Mouse (Mus musculus) monocyte, adult 5-6 weeks (primary cell): ENCODE measurements around the gene Pls1. TPM values are rescaled to one million over a fixed set of nuclear protein-coding genes. Genes with fewer than 3 reads are reported as not detected.

Experiments
- ATAC-seq: fragments of 153-309, 156-312 bp; replicated peaks from 2 replicates; pipeline ENCODE4 v1.8.0; 2017; ENCODE audit warnings: mild to moderate bottlenecking; ENCODE audit not compliant: low TSS enrichment, insufficient number of reproducible peaks, severe bottlenecking, poor library complexity, low FRiP score
- total RNA-seq: library from RNA; stranded (forward); fragments of 200-1000, 200-491, 200-594 nt; gene quantifications from 3 replicates; pipeline ENCODE4 v1.2.3, GENCODE M21; 2017

Pls1 gene
- total RNA-seq: 5.4 to 6.1 TPM in 2 of 3 replicates, not detected in the other

DNA sequence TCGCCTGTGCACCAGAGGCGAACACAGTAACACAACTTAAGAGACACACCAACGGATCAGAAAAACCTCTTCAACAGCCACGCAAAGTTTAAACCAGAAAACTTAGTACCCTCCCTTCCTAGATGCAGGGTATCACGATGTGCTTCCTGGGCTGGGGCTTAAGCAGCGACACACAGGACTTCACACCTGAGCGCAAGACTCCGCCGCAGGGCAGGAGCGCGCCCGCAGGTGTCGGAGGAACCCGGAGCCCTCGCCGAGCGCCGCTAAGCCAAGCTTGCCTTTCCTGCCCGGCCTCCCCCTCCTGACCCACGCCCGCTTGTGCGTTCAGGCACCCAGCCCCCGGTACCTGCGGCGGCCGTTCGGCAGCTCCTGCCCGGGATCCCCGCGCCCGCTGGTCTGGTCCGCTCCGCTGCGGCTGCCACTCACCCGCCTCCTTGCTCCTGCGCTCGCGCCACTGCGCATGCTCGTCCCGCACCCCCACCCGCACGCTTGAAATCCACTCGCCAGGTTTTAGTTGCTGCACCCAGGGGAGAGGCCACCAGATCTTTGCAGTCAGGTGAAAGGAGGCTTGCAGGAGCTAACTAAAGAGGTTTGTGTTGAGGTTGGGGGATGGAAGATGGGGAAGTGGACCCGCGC lies at the start of gene Pls1:
Gene Pls1 (minus strand): TSS at position 487 of the 636 bp plus-strand sequence.
- ATAC-seq: no peak

DNA sequence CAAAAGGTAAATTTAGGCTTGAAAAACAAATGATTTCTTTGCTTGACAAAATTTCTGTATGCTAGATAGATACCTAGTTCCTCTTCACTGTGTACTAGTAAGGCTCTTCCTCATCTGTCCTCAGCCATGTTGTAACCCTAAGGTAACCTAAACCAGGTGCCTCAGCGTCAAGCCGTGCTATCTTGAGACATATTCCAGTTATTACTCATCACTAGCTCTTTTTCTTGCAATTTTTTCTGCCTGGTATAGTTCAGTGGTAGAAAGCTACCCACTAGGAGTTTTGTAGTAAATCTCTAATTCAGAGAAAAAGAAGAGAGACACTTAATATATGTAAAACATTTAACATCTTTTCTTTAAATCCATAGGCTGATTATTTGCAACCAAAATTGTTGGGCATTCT lies 37.6 kb upstream of the Pls1 start:
- no peak for ATAC-seq

DNA sequence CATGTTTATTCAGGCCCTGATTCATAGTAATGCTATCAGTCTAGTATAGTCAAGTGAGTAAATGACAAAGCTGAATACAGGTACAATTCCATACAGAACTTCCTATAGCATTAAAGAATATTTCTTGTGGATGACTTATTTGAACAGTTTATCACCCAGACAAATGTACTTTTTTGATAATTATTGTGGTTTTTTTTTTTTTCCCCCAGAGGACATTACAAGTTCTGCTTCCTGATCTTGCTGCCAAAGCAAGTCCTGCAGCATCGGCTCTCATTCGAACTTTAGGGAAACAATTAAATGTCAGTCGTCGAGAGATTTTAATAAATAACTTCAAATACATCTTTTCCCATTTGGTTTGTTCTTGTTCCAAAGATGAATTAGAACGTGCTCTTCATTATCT lies 33.1 kb upstream of the Pls1 start:
- ATAC-seq: no peak

DNA sequence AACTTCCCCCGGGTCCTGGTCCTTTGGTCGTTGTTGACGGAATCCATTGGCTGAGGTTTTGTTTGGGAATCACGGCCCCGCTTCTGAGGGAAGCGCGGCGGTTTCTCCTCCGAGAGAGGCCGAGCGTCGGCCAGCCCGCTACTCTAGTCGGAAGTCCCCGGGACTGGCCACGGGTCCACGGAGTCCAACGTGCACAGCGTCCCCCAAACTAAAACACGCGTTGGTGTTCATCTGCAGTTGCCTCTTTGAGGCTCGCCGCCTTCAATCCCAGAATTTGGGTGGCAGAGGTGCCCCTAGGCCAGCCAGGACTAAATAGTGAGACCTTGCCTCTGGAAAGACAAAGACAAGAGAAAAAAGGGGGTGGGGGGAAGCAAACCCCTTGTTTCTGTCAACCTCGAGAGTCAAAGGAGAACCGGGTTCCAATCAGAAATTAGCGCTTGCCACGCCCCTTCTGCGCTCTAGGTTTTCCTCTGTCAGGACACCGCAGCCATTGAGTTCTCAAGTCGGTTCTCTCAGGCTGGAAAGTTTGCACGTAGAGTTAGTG lies 13.0 kb upstream of the Pls1 start:
- ATAC-seq: peak; percentile 24

DNA sequence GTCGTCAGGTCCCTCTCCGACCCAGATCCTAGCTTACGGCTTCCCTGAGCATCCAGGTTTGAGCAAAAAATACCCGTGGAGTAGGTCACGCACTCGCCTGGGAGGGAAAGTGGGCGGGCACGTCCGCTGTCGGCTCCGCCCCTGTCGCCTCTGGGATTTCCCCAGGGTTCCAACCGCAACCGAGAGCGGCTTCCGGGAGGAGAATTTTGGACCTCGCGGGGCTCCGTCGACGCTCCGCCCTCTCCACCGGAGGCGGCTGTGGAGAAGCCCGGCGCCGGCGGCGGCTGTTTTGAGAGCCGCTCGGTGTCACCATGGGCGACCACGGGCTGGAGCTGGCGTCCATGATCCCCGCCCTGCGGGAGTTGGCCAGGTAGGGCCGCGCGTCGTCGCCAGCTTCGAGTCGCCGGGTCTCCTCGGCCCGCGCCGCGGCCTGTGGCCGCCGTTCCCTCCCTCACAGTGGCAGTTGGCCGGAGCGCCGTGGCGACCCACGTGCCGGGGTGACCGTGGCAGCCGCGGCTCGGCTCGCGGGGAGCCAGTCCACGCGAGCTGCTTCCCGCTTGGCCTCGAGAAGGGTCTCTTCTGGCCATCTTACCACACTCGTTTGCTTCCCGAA lies 12.4 kb upstream of the Pls1 start, which contains the start of gene Atr:
Gene Atr (plus strand): TSS at position 184 of the 613 bp plus-strand sequence.
- peak; percentile 84 for ATAC-seq

GRCm38 (mm10) chr9:95856004-95856403 lies 10.9 kb upstream of the Pls1 start:
- no peak for ATAC-seq

DNA sequence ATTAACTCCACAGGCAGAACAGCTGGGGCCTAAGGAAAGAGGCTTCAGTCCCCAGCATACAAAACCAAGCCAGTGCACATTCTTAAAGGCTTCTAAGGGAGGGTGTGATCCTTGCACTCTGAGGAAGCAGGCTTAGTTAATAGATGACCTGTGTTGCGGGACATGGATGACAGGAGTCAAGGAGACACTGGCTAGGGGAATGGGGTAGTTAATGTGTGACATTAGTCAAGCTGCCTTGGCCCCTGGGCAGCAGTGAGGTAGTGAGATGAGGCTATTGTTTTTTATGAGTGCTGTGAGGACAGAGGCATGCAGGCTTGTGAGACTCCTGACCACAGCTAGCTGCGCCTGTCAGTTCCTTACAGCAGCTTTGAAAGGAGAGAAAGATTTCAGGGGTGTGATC lies 9.8 kb upstream of the Pls1 start:
- no peak for ATAC-seq

- peak; percentile 38; the same call in 1 of the 2 replicates for ATAC-seq
These were observed 7.8 kb upstream of the Pls1 start for GRCm38 (mm10) chr9:95852896-95853295.

DNA sequence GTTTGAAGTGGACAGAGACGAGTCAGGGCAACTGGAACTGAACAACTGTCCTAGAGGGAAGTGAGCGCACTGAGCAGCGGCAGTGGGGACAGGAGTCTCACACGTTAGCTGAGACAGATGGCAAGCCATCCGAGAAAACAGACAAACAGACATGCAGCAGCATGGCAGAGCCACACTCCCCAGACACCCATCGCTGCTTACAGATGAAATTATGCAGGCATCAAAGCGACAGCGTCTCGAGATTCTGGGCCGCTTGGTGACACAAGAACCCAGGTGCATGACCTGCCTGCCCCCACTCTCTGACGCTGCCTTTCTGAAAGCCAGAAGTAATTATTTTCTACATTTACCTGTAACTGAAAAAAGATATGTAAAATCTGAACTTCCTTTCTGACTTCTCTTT lies 6.6 kb upstream of the Pls1 start:
- no peak for ATAC-seq

DNA sequence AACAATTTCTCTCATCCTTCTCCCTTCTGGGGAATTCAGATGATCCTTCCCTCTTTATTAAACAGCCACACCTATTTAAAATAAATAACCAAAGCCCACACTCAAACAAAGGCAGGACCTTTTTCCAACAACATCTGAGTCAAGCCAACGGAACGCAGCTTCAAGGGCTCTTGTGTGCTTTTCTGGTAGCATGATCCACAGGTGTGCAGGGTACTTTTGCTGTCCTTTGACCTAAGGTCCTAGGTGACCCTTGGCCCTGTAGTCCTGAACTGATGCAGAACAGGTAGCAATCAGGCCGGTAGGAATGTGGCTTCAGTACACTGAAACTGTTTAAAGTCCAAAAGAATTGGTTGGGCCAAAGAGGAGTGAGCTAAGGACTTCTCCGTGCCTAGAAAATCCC lies 600 bp upstream of the Pls1 start:
- ATAC-seq: no peak

DNA sequence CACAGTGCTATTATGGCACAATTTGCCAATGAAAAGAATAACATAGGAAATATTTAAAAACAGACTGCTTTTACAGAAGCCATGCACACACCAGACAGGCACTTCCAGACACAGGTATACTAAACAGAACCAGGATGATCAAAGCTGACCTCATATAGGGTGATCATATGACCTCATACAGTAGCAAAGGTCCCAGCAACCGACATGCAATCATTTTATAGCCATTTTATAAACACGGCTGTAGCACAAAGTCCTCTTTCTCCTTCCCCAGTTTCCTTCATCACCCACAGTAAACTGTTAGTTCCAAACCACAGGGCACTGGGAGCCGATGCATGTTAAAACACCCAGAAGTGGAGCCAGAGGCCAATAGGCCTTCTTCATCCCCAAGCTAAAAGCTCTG lies 5.7 kb downstream of the Pls1 start:
- ATAC-seq: no peak

- no peak for ATAC-seq
These were observed 9.4 kb downstream of the Pls1 start for GRCm38 (mm10) chr9:95835741-95836140.

- ATAC-seq: no peak
These were observed 10.3 kb downstream of the Pls1 start for GRCm38 (mm10) chr9:95834799-95835198.

GRCm38 (mm10) chr9:95832758-95833157 lies 12.4 kb downstream of the Pls1 start:
- no peak for ATAC-seq

DNA sequence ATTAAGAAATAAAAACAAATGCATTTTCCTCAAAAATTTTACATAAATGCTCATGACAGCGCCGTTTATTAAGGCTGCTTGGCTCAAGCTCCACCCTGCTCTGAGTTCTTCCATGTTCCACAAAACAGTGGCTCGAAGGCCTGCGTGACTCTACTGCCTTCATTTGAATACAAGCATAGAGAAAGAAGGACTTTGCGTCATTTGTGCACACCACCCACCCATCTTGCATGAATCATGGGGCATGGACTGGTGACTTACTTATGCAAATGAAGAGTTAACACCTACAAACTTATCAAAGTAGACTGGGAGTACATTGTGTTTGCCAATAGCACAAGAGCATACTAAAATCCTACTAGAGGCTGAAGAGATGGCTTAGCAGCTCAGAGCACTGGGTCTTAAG lies 17.5 kb downstream of the Pls1 start:
- ATAC-seq: no peak

DNA sequence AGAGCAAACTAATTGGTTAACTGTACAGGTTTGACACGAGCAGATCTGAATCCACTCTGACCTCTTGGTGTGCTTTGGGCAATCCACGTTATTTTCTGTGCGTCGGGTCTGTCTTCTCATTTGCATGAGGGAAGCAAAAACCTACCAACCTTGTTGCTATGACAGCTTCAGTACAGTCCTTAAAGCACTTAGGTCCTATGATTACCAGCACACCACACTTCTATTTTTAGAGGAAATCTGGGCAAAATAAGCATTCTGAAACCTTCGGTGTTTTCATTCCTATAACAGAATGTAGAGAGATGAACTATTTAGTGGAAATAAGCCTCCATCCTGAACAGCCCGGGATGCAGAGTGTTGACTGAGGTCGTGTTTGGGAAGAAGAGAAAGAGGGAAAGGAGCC lies 22.6 kb downstream of the Pls1 start:
- no peak for ATAC-seq

- no peak for ATAC-seq
These were observed 29.4 kb downstream of the Pls1 start for GRCm38 (mm10) chr9:95815706-95816105.

DNA sequence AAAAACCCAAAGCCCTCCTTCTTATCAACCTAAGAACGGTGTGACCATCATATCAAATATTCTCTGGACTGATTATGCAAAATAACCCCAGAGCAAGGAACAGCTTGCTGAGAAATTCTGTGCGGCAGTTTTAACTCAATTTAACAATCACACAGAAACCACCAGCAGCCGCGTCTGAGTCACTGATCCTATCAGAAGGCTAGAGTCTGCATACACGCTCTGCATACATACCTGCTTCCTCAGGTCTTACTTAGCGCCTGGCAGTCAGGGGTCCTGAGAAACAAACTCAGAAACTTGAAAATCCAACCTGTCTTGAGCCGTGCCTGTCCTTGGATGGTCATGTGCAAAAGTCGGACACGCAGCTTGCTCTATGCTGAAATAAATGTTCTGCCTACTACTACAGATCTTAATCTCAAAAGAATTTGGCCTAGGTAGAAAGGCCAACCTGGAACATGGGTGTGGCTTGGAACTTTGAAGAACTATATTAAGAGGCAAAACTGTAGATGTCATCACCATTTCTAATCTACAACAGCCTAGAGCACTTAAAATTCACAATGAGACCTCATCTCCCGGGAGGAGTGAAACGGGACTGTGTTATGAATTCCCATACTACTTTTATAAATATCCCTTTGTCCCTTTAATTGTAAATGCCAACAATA lies 30.0 kb downstream of the Pls1 start:
- ATAC-seq: no peak

GRCm38 (mm10) chr9:95813721-95814531 lies 31.2 kb downstream of the Pls1 start:
- no peak for ATAC-seq
